Mouse (Mus musculus) liver, embryonic 14.5 days (tissue): ENCODE measurements around the gene Gpr12.

ENCODE experiments used
- CTCF ChIP-seq: IDR thresholded peaks from 2 replicates; pipeline ENCODE4 v1.5.1; 2016; ENCODE audit warnings: antibody characterized with exemption, low read depth, control low read depth
- EP300 ChIP-seq: IDR thresholded peaks from 2 replicates; pipeline ENCODE4 v1.6.1; 2016; ENCODE audit warnings: antibody characterized with exemption, low read depth

GRCm38 (mm10) chr5:146590987-146591386 lies 5.9 kb upstream of the Gpr12 start:
- TF ChIP-seq CTCF (no peak), EP300 (no peak)
